Mouse (Mus musculus) midbrain, embryonic 14.5 days (tissue): ENCODE results near the gene Trpc4ap. TPM values are rescaled to one million over a fixed set of nuclear protein-coding genes. Genes with fewer than 3 reads are reported as not detected.

Experiments used
- ATAC-seq: fragments of 200-750 bp; cut with Nextera tagmentation; 2 replicates; pipeline ENCODE4 v1.8.0; 2017; ENCODE audit warnings: moderate number of reproducible peaks, moderate library complexity; ENCODE audit not compliant: low FRiP score, low TSS enrichment
- DNase-seq: peaks from one replicate; pipeline ENCODE4 v3.0.0-alpha.2; 2015
- H3K27ac ChIP-seq: fragments of 300-500 bp; sonication (generic); replicated peaks from 2 replicates; pipeline ENCODE4 v1.5.1; 2014; ENCODE audit warnings: mild to moderate bottlenecking, low read depth, low read length, moderate library complexity
- H3K27me3 ChIP-seq: fragments of 300-500 bp; sonication (generic); 2 replicates; pipeline ENCODE4 v1.6.1; 2014; ENCODE audit warnings: low read length, control low read depth, mixed read lengths; ENCODE audit not compliant: control insufficient read depth, insufficient read depth
- H3K36me3 ChIP-seq: fragments of 300-500 bp; sonication (generic); 2 replicates; pipeline ENCODE4 v1.6.1; 2014; ENCODE audit warnings: low read length, control low read depth; ENCODE audit not compliant: control insufficient read depth, insufficient read depth
- H3K4me1 ChIP-seq: fragments of 300-500 bp; sonication (generic); 2 replicates; pipeline ENCODE4 v1.6.1; 2014; ENCODE audit warnings: mild to moderate bottlenecking, antibody characterized with exemption, low read length, control low read depth; ENCODE audit not compliant: control insufficient read depth, insufficient read depth
- H3K4me2 ChIP-seq: fragments of 300-500 bp; sonication (generic); 2 replicates; pipeline ENCODE4 v1.6.1; 2014; ENCODE audit warnings: mild to moderate bottlenecking, low read length, moderate library complexity
- H3K4me3 ChIP-seq: fragments of 300-500 bp; sonication (generic); replicated peaks from 2 replicates; pipeline ENCODE4 v1.5.1; 2014; ENCODE audit warnings: low read depth, low read length
- H3K9ac ChIP-seq: fragments of 300-500 bp; sonication (generic); replicated peaks from 2 replicates; pipeline ENCODE4 v1.6.1; 2014; ENCODE audit warnings: mild to moderate bottlenecking, low read length, moderate library complexity
- H3K9me3 ChIP-seq: fragments of 300-500 bp; sonication (generic); 2 replicates; pipeline ENCODE4 v1.6.1; 2016; ENCODE audit warnings: low read length, control low read depth, mixed read lengths; ENCODE audit not compliant: control insufficient read depth
- WGBS: fragments of 180-500 bp; shearing (Covaris S2); extraction: QIAGEN DNeasy Blood & Tissue Kit; methylation state at CpG from one replicate; pipeline ENCODE4 v1.1.7; 2014; 5-methylcytosine and 5-hydroxymethylcytosine counted together
- polyA plus RNA-seq: library from polyadenylated mRNA; unstranded; fragments of >200 nt; fragmentation: Nextera tagmentation; extraction: Ambion mirVana; gene quantifications from 2 replicates; pipeline ENCODE4 v1.2.1, GENCODE M21; 2014

Gene Trpc4ap
- polyA plus RNA-seq, 1 experiment from 2014 or later, result 171 TPM

- 45% methylated on average over 10 of the region's 10 CpGs for WGBS
- peaks cover 8% of the 10 kb centered on the region; the same call in 1 of the 2 replicates for H3K4me1 ChIP-seq
- DNase-seq, result peak; percentile 65
- H3K9me3 ChIP-seq, result no peaks in the 10 kb centered on the region
- no peak overlapping the region for H3K4me2 ChIP-seq
- H3K27ac ChIP-seq, result no peak overlapping the region
- H3K4me3 ChIP-seq, result no peak overlapping the region
- no peak overlapping the region for H3K9ac ChIP-seq
- H3K36me3 ChIP-seq, result no peaks in the 10 kb centered on the region
- peaks cover 12% of the 10 kb centered on the region for H3K27me3 ChIP-seq
- ATAC-seq, result no peak
These were observed 67.5 kb downstream of the Trpc4ap start for GRCm38 (mm10) chr2:155624730-155625129.

- Histone ChIP-seq H3K9me3 (no peaks in the 10 kb centered on the region), H3K4me1 (0 out of 2 replicates have a peak, but pooled peaks cover 2% of the 10 kb centered on the region), H3K27me3 (peaks cover 12% of the 10 kb centered on the region), H3K36me3 (no peaks in the 10 kb centered on the region), H3K9ac (no peak overlapping the region), H3K27ac (no peak overlapping the region), H3K4me2 (no peak overlapping the region), H3K4me3 (no peak overlapping the region)
- no peak for DNase-seq
- no peak for ATAC-seq
- WGBS, result 88% methylated on average over 6 of the region's 6 CpGs
These were observed 68.2 kb downstream of the Trpc4ap start for GRCm38 (mm10) chr2:155623996-155624395.

- H3K27ac ChIP-seq, result no peak overlapping the region
- no peaks in the 10 kb centered on the region for H3K4me1 ChIP-seq
- 31% methylated on average over 11 of the region's 11 CpGs for WGBS
- ATAC-seq (no peak), DNase-seq (no peak)
- no peaks in the 10 kb centered on the region for H3K9me3 ChIP-seq
- H3K27me3 ChIP-seq, result no peaks in the 10 kb centered on the region
- H3K4me3 ChIP-seq, result no peak overlapping the region
- no peaks in the 10 kb centered on the region for H3K36me3 ChIP-seq
- no peak overlapping the region for H3K9ac ChIP-seq
- H3K4me2 ChIP-seq, result no peak overlapping the region
These were observed 69.6 kb downstream of the Trpc4ap start for GRCm38 (mm10) chr2:155622606-155623005.

- ATAC-seq, result peak; percentile 53; the same call in 1 of the 2 replicates
- H3K9me3 ChIP-seq, result no peaks in the 10 kb centered on the region
These were observed 72.4 kb downstream of the Trpc4ap start for GRCm38 (mm10) chr2:155619817-155620216.

GRCm38 (mm10) chr2:155616971-155617370, 75.2 kb downstream of the Trpc4ap start:
- DNase-seq (no peak), ATAC-seq (no peak)
- peaks cover 6% of the 10 kb centered on the region for H3K4me1 ChIP-seq
- H3K4me3 ChIP-seq, result no peak overlapping the region
- H3K4me2 ChIP-seq, result no peak overlapping the region
- no peaks in the 10 kb centered on the region for H3K36me3 ChIP-seq
- H3K9me3 ChIP-seq, result no peaks in the 10 kb centered on the region
- 57% methylated on average over 6 of the region's 6 CpGs for WGBS
- no peak overlapping the region for H3K9ac ChIP-seq
- H3K27me3 ChIP-seq, result no peaks in the 10 kb centered on the region
- no peak overlapping the region for H3K27ac ChIP-seq

More at GRCm38 (mm10) chr2:155619817-155620216, 72.4 kb downstream of the Trpc4ap start:
- DNase-seq, result peak; percentile 85
- Histone ChIP-seq H3K4me1 (no peaks in the 10 kb centered on the region), H3K27ac (no peak overlapping the region), H3K4me3 (no peak overlapping the region), H3K9ac (no peak overlapping the region), H3K27me3 (no peaks in the 10 kb centered on the region), H3K36me3 (no peaks in the 10 kb centered on the region), H3K4me2 (no peak overlapping the region)
- WGBS, result 19% methylated on average over 8 of the region's 8 CpGs

GRCm38 (mm10) chr2:155613953-155614352, 78.2 kb downstream of the Trpc4ap start:
- peak overlapping the region; percentile 49; the same call in 1 of the 2 replicates for H3K4me2 ChIP-seq
- H3K9me3 ChIP-seq, result no peaks in the 10 kb centered on the region
- no peaks in the 10 kb centered on the region for H3K27me3 ChIP-seq
- peaks cover 6% of the 10 kb centered on the region for H3K4me1 ChIP-seq
- DNase-seq (no peak), ATAC-seq (no peak)
- H3K4me3 ChIP-seq, result no peak overlapping the region
- H3K36me3 ChIP-seq, result no peaks in the 10 kb centered on the region
- 71% methylated on average over 8 of the region's 8 CpGs for WGBS
- no peak overlapping the region for H3K9ac ChIP-seq
- no peak overlapping the region for H3K27ac ChIP-seq

GRCm38 (mm10) chr2:155613326-155613755, 78.8 kb downstream of the Trpc4ap start:
- H3K9ac ChIP-seq, result no peak overlapping the region
- peaks cover 6% of the 10 kb centered on the region for H3K4me1 ChIP-seq
- H3K27ac ChIP-seq, result no peak overlapping the region
- DNase-seq (peak; percentile 58), ATAC-seq (no peak)
- no peaks in the 10 kb centered on the region for H3K9me3 ChIP-seq
- H3K4me2 ChIP-seq, result peak overlapping the region; percentile 49
- 6% methylated on average over 20 of the region's 20 CpGs for WGBS
- H3K4me3 ChIP-seq, result peak overlapping the region; percentile 24
- H3K36me3 ChIP-seq, result no peaks in the 10 kb centered on the region
- H3K27me3 ChIP-seq, result no peaks in the 10 kb centered on the region

GRCm38 (mm10) chr2:155611834-155612550, 80.2 kb downstream of the Trpc4ap start:
- no peaks in the 10 kb centered on the region for H3K36me3 ChIP-seq
- no peaks in the 10 kb centered on the region for H3K9me3 ChIP-seq
- DNase-seq, result no peak
- no peaks in the 10 kb centered on the region for H3K27me3 ChIP-seq
- peaks cover 6% of the 10 kb centered on the region for H3K4me1 ChIP-seq
- ATAC-seq, result no peak
- no peak overlapping the region for H3K4me2 ChIP-seq
- 87% methylated on average over 9 of the region's 9 CpGs for WGBS
- H3K27ac ChIP-seq, result no peak overlapping the region
- H3K9ac ChIP-seq, result no peak overlapping the region
- H3K4me3 ChIP-seq, result no peak overlapping the region

- Histone ChIP-seq H3K9ac (no peak within 1 kb of the TSS), H3K4me2 (no peak within 1 kb of the TSS), H3K27me3 (no peaks in the 10 kb centered on the region), H3K9me3 (no peaks in the 10 kb centered on the region), H3K4me3 (no peak within 1 kb of the TSS), H3K4me1 (peaks cover 6% of the 10 kb centered on the region), H3K27ac (no peak within 1 kb of the TSS), H3K36me3 (no peaks in the 10 kb centered on the region)
- WGBS, result 26% methylated on average over 4 of the region's 4 CpGs
- DNase-seq (no peak), ATAC-seq (no peak)
These were observed 81.2 kb downstream of the Trpc4ap start, which contains the start of gene Myh7b for GRCm38 (mm10) chr2:155610978-155611377. TSS of gene Myh7b (plus strand) at chr2:155611212.
